Mouse (Mus musculus): ENCODE results near the gene Ndufb6. TPM values are rescaled to one million over a fixed set of nuclear protein-coding genes. Genes with fewer than 3 reads are reported as not detected.

The Ndufb6 gene
- polyA plus RNA-seq, 1 experiment from 2014 or later = 276 TPM

GRCm38 (mm10) chr4:40268204-40268813 is 10.9 kb downstream of the Ndufb6 start:
- H3K27me3 ChIP-seq (replicated peaks; ENCODE audit: control insufficient read depth, insufficient read depth, low read length) = no peaks in the 10 kb centered on the region
- under 1% methylated on average over 49 of the region's 50 CpGs for WGBS
- ATAC-seq = peak; percentile 83

GRCm38 (mm10) chr4:40267681-40268080 is 11.5 kb downstream of the Ndufb6 start:
- H3K36me3 ChIP-seq (ENCODE audit: control insufficient read depth, insufficient read depth) = peaks cover 4% of the 10 kb centered on the region
- 65% methylated on average over 7 of the region's 7 CpGs for whole genome bisulfite sequencing
- H3K4me3 ChIP-seq (replicated peaks; ENCODE audit: low read length) = peak overlapping the region; percentile 69
- no peaks in the 10 kb centered on the region for H3K9me3 ChIP-seq (ENCODE audit: control insufficient read depth, low read length)
- no peaks in the 10 kb centered on the region for H3K27me3 ChIP-seq (replicated peaks; ENCODE audit: control insufficient read depth, insufficient read depth, low read length)
- H3K9ac ChIP-seq (replicated peaks; ENCODE audit: low read depth, low read length) = peak overlapping the region; percentile 82
- H3K4me1 ChIP-seq (replicated peaks; ENCODE audit: control insufficient read depth, insufficient read depth, low read length) = peaks cover 15% of the 10 kb centered on the region
- peak overlapping the region; percentile 85 for H3K4me2 ChIP-seq (ENCODE audit: low read length)
- peak overlapping the region; percentile 76; the same call in 1 of the 2 replicates for H3K27ac ChIP-seq (ENCODE audit: low read length)
- no peak for ATAC-seq

More at GRCm38 (mm10) chr4:40268204-40268813, 10.9 kb downstream of the Ndufb6 start:
- no peaks in the 10 kb centered on the region for H3K9me3 ChIP-seq (ENCODE audit: control insufficient read depth, low read length)
- peak overlapping the region; percentile 85 for H3K4me2 ChIP-seq (ENCODE audit: low read length)
- peaks cover 15% of the 10 kb centered on the region for H3K4me1 ChIP-seq (replicated peaks; ENCODE audit: control insufficient read depth, insufficient read depth, low read length)
- H3K27ac ChIP-seq (ENCODE audit: low read length) = peak overlapping the region; percentile 97
- peak overlapping the region; percentile 82 for H3K9ac ChIP-seq (replicated peaks; ENCODE audit: low read depth, low read length)
- 0 out of 2 replicates have a peak, but pooled peaks cover 2% of the 10 kb centered on the region for H3K36me3 ChIP-seq (ENCODE audit: control insufficient read depth, insufficient read depth)
- peak overlapping the region; percentile 69 for H3K4me3 ChIP-seq (replicated peaks; ENCODE audit: low read length)

- ATAC-seq = no peak
- Histone ChIP-seq H3K27me3 (replicated peaks; ENCODE audit: control insufficient read depth, insufficient read depth, low read length) (no peaks in the 10 kb centered on the region), H3K27ac (ENCODE audit: low read length) (no peak overlapping the region), H3K36me3 (ENCODE audit: control insufficient read depth, insufficient read depth) (peaks cover 31% of the 10 kb centered on the region), H3K4me3 (replicated peaks; ENCODE audit: low read length) (no peak overlapping the region), H3K4me1 (replicated peaks; ENCODE audit: control insufficient read depth, insufficient read depth, low read length) (peaks cover 15% of the 10 kb centered on the region), H3K9ac (replicated peaks; ENCODE audit: low read depth, low read length) (no peak overlapping the region), H3K4me2 (ENCODE audit: low read length) (no peak overlapping the region), H3K9me3 (ENCODE audit: control insufficient read depth, low read length) (no peaks in the 10 kb centered on the region)
- WGBS = 71% methylated on average over 1 of the region's 1 CpGs
These were observed 14.9 kb downstream of the Ndufb6 start for GRCm38 (mm10) chr4:40264321-40264720.

- ATAC-seq = no peak
- Histone ChIP-seq H3K9ac (replicated peaks; ENCODE audit: low read depth, low read length) (no peak overlapping the region), H3K4me3 (replicated peaks; ENCODE audit: low read length) (no peak overlapping the region), H3K27ac (ENCODE audit: low read length) (no peak overlapping the region), H3K9me3 (ENCODE audit: control insufficient read depth, low read length) (no peaks in the 10 kb centered on the region), H3K4me2 (ENCODE audit: low read length) (no peak overlapping the region), H3K27me3 (replicated peaks; ENCODE audit: control insufficient read depth, insufficient read depth, low read length) (no peaks in the 10 kb centered on the region), H3K36me3 (ENCODE audit: control insufficient read depth, insufficient read depth) (no peaks in the 10 kb centered on the region), H3K4me1 (replicated peaks; ENCODE audit: control insufficient read depth, insufficient read depth, low read length) (no peaks in the 10 kb centered on the region)
- 88% methylated on average over 8 of the region's 8 CpGs for WGBS
These were observed 24.7 kb downstream of the Ndufb6 start for GRCm38 (mm10) chr4:40254385-40255103.

GRCm38 (mm10) chr4:40253766-40254165 is 25.5 kb downstream of the Ndufb6 start:
- no peak overlapping the region for H3K9ac ChIP-seq (replicated peaks; ENCODE audit: low read depth, low read length)
- H3K4me3 ChIP-seq (replicated peaks; ENCODE audit: low read length) = no peak overlapping the region
- no peak overlapping the region for H3K4me2 ChIP-seq (ENCODE audit: low read length)
- no peaks in the 10 kb centered on the region for H3K4me1 ChIP-seq (replicated peaks; ENCODE audit: control insufficient read depth, insufficient read depth, low read length)
- H3K36me3 ChIP-seq (ENCODE audit: control insufficient read depth, insufficient read depth) = no peaks in the 10 kb centered on the region
- no peaks in the 10 kb centered on the region for H3K27me3 ChIP-seq (replicated peaks; ENCODE audit: control insufficient read depth, insufficient read depth, low read length)
- no peaks in the 10 kb centered on the region for H3K9me3 ChIP-seq (ENCODE audit: control insufficient read depth, low read length)
- 47% methylated on average over 2 of the region's 2 CpGs for WGBS
- no peak for ATAC-seq
- H3K27ac ChIP-seq (ENCODE audit: low read length) = no peak overlapping the region

GRCm38 (mm10) chr4:40250984-40251383 is 28.2 kb downstream of the Ndufb6 start:
- H3K9ac ChIP-seq (replicated peaks; ENCODE audit: low read depth, low read length) = no peak overlapping the region
- no peaks in the 10 kb centered on the region for H3K9me3 ChIP-seq (ENCODE audit: control insufficient read depth, low read length)
- no peak overlapping the region for H3K4me3 ChIP-seq (replicated peaks; ENCODE audit: low read length)
- H3K27me3 ChIP-seq (replicated peaks; ENCODE audit: control insufficient read depth, insufficient read depth, low read length) = no peaks in the 10 kb centered on the region
- no peak for ATAC-seq
- H3K36me3 ChIP-seq (ENCODE audit: control insufficient read depth, insufficient read depth) = no peaks in the 10 kb centered on the region
- H3K4me2 ChIP-seq (ENCODE audit: low read length) = no peak overlapping the region
- no peaks in the 10 kb centered on the region for H3K4me1 ChIP-seq (replicated peaks; ENCODE audit: control insufficient read depth, insufficient read depth, low read length)
- WGBS = 94% methylated on average over 5 of the region's 5 CpGs
- H3K27ac ChIP-seq (ENCODE audit: low read length) = no peak overlapping the region

GRCm38 (mm10) chr4:40244035-40244434 is 35.2 kb downstream of the Ndufb6 start:
- 86% methylated on average over 8 of the region's 8 CpGs for WGBS
- H3K27ac ChIP-seq (ENCODE audit: low read length) = no peak overlapping the region
- H3K9me3 ChIP-seq (ENCODE audit: control insufficient read depth, low read length) = no peaks in the 10 kb centered on the region
- H3K9ac ChIP-seq (replicated peaks; ENCODE audit: low read depth, low read length) = no peak overlapping the region
- no peak for ATAC-seq
- H3K27me3 ChIP-seq (replicated peaks; ENCODE audit: control insufficient read depth, insufficient read depth, low read length) = no peaks in the 10 kb centered on the region
- no peaks in the 10 kb centered on the region for H3K36me3 ChIP-seq (ENCODE audit: control insufficient read depth, insufficient read depth)
- peaks cover 10% of the 10 kb centered on the region for H3K4me1 ChIP-seq (replicated peaks; ENCODE audit: control insufficient read depth, insufficient read depth, low read length)
- no peak overlapping the region for H3K4me3 ChIP-seq (replicated peaks; ENCODE audit: low read length)
- no peak overlapping the region for H3K4me2 ChIP-seq (ENCODE audit: low read length)

GRCm38 (mm10) chr4:40243006-40243405 is 36.2 kb downstream of the Ndufb6 start:
- Histone ChIP-seq H3K27me3 (replicated peaks; ENCODE audit: control insufficient read depth, insufficient read depth, low read length) (no peaks in the 10 kb centered on the region), H3K9ac (replicated peaks; ENCODE audit: low read depth, low read length) (no peak overlapping the region), H3K9me3 (ENCODE audit: control insufficient read depth, low read length) (no peaks in the 10 kb centered on the region), H3K4me3 (replicated peaks; ENCODE audit: low read length) (no peak overlapping the region), H3K36me3 (ENCODE audit: control insufficient read depth, insufficient read depth) (no peaks in the 10 kb centered on the region), H3K27ac (ENCODE audit: low read length) (no peak overlapping the region), H3K4me1 (replicated peaks; ENCODE audit: control insufficient read depth, insufficient read depth, low read length) (peaks cover 14% of the 10 kb centered on the region), H3K4me2 (ENCODE audit: low read length) (no peak overlapping the region)
- no peak for ATAC-seq
- 87% methylated on average over 4 of the region's 4 CpGs for WGBS

GRCm38 (mm10) chr4:40241928-40242327 is 37.3 kb downstream of the Ndufb6 start:
- no peak overlapping the region for H3K4me2 ChIP-seq (ENCODE audit: low read length)
- H3K9me3 ChIP-seq (ENCODE audit: control insufficient read depth, low read length) = no peaks in the 10 kb centered on the region
- no peak overlapping the region for H3K9ac ChIP-seq (replicated peaks; ENCODE audit: low read depth, low read length)
- WGBS = 57% methylated on average over 6 of the region's 6 CpGs
- no peak overlapping the region for H3K4me3 ChIP-seq (replicated peaks; ENCODE audit: low read length)
- no peaks in the 10 kb centered on the region for H3K27me3 ChIP-seq (replicated peaks; ENCODE audit: control insufficient read depth, insufficient read depth, low read length)
- H3K36me3 ChIP-seq (ENCODE audit: control insufficient read depth, insufficient read depth) = no peaks in the 10 kb centered on the region
- no peak for ATAC-seq
- H3K4me1 ChIP-seq (replicated peaks; ENCODE audit: control insufficient read depth, insufficient read depth, low read length) = peaks cover 14% of the 10 kb centered on the region
- no peak overlapping the region for H3K27ac ChIP-seq (ENCODE audit: low read length)
